In the genomic region with DNA sequence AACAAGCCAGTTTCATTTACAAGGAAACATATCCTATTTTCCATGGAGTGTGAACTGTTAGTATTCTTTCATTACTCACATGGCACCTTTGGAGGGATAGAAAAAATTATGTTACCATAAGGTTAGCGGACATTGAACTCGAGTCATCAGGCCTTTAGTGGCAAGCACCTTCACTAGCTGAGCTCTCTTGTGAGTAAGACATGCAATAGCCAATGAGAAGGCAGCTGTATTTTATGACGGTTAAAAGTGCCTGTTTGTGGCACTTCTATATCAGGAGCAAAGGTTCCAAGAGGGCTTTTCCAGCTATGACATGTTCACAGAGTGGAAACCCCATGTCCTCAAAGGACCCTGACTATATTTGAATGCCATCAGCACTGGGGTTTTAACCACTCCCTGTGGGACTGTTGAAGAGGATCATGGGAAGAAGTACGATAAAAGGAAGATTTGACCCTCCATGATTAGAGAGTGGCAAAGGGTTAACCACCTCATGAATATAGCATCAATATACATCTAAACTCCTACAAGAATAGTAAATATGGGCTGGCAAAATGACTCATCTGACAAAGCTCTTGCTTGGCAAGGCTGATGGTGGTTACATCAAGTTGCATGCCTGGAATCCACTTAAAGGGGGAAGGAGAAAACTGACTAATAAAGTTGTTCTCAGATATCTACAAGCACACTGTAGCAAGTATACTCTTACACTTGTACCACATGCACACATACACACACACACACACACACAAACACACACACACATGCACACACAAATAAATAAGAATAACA, we compare ENCODE assay signal across 29 mouse cellular contexts.
DNase-seq lines count a peak whose midpoint lies in the region; ATAC-seq and TF ChIP-seq lines count a peak whose summit lies in the region.
"Had no signal": no experiment of that assay in that cellular context is flagged by ENCODE, and none has a peak within 500 bp of the region (broad histone marks: within the 10 kb centered on the region; RNA-seq: fewer than 3 reads in every experiment).

No protein-coding gene starts in this region.

- in situ Hi-C loops in CH12.LX (cut with MboI; ENCODE audit: low pct_ligation_motif_present, low pct_unique_long_range_greater_than_20kb, low sequenced_read_pairs): no loop called here

- TF ChIP-seq POLR2A in CH12.LX (IDR thresholded peaks at IDR 0.05; ENCODE audit: low read depth, low read length) (no peak), myocyte (IDR thresholded peaks at IDR 0.05; ENCODE audit: insufficient read length, low read depth) (no peak)

- H3K79me2 ChIP-seq in CH12.LX (replicated peaks; ENCODE audit: control insufficient read depth, extremely low read depth, insufficient read depth, poor library complexity, severe bottlenecking) (no peaks in the 10 kb centered on the region), myocyte (ENCODE audit: control insufficient read depth, insufficient read depth) (no peaks in the 10 kb centered on the region)

- no peaks in the 10 kb centered on the region for H3K4me1 ChIP-seq in midbrain, embryonic 11.5 days (ENCODE audit: control insufficient read depth, insufficient read depth, low read length)
- no peaks in the 10 kb centered on the region for H3K4me1 ChIP-seq in midbrain, embryonic 14.5 days (ENCODE audit: control insufficient read depth, insufficient read depth, low read length)
- peaks cover 11 to 37% of the 10 kb centered on the region in 2 experiments for H3K4me1 ChIP-seq in CH12.LX (ENCODE audit: control insufficient read depth in 1 of 2, insufficient read depth in 2 of 2)
- H3K4me1 ChIP-seq: forebrain, embryonic 12.5 days; heart, embryonic 12.5 days; heart, embryonic 15.5 days had no signal

- 91% methylated on average over 4 of the region's 4 CpGs for WGBS in midbrain, embryonic 11.5 days
- WGBS in midbrain, embryonic 14.5 days: 92% methylated on average over 4 of the region's 4 CpGs

- dilution Hi-C loops in CH12.LX (cut with MboI; ENCODE audit: extremely low pct_ligation_motif_present, extremely low pct_unique_long_range_greater_than_20kb, low sequenced_read_pairs): no loop called here

- no peak; the same call in 1 of the 2 replicates for TF ChIP-seq RAD21 in CH12.LX (IDR thresholded peaks at IDR 0.05; ENCODE audit: low read depth, low read length)

- H3ac ChIP-seq in myocyte (ENCODE audit: control insufficient read depth, insufficient read length): no peak overlapping the region

- H3K36me3 ChIP-seq in midbrain, embryonic 11.5 days (ENCODE audit: control insufficient read depth, insufficient read depth, low read length): no peaks in the 10 kb centered on the region
- no peaks in the 10 kb centered on the region for H3K36me3 ChIP-seq in midbrain, embryonic 14.5 days (ENCODE audit: control insufficient read depth, insufficient read depth, low read length)
- H3K36me3 ChIP-seq in CH12.LX (replicated peaks in 1 of 2; ENCODE audit: control insufficient read depth in 1 of 2, insufficient read depth in 1 of 2, low read length in 1 of 2) (no peaks in the 10 kb centered on the region), myocyte (ENCODE audit: control insufficient read depth, insufficient read depth) (no peaks in the 10 kb centered on the region)
- H3K36me3 ChIP-seq: embryonic facial prominence, embryonic 12.5 days; embryonic facial prominence, embryonic 15.5 days; forebrain, embryonic 12.5 days; heart, embryonic 12.5 days; heart, embryonic 15.5 days had no signal

- H3K4me2 ChIP-seq in midbrain, embryonic 11.5 days: no peak overlapping the region
- H3K4me2 ChIP-seq in midbrain, embryonic 14.5 days (ENCODE audit: low read length): no peak overlapping the region
- no peak overlapping the region for H3K4me2 ChIP-seq in CH12.LX (ENCODE audit: insufficient read depth, low read depth, poor library complexity, severe bottlenecking)
- peak overlapping the region; percentile 57 for H3K4me2 ChIP-seq in myocyte (ENCODE audit: low read depth)
- H3K4me2 ChIP-seq: embryonic facial prominence, embryonic 12.5 days; embryonic facial prominence, embryonic 15.5 days; forebrain, embryonic 12.5 days; heart, embryonic 12.5 days; heart, embryonic 15.5 days; hindbrain, embryonic 14.5 days had no signal

- H3K27me3 ChIP-seq in midbrain, embryonic 11.5 days (ENCODE audit: control insufficient read depth, insufficient read depth, low read length): no peaks in the 10 kb centered on the region
- H3K27me3 ChIP-seq in midbrain, embryonic 14.5 days (ENCODE audit: control insufficient read depth, insufficient read depth, low read length): no peaks in the 10 kb centered on the region
- no peaks in the 10 kb centered on the region for H3K27me3 ChIP-seq in CH12.LX (replicated peaks)
- H3K27me3 ChIP-seq in myocyte (ENCODE audit: control insufficient read depth, insufficient read depth, insufficient read length): no peaks in the 10 kb centered on the region
- H3K27me3 ChIP-seq: embryonic facial prominence, embryonic 12.5 days; embryonic facial prominence, embryonic 15.5 days; forebrain, embryonic 12.5 days; heart, embryonic 12.5 days; heart, embryonic 15.5 days had no signal

- ATAC-seq in midbrain, embryonic 11.5 days (ENCODE audit: low FRiP score): no peak
- ATAC-seq in midbrain, embryonic 14.5 days (ENCODE audit: low FRiP score, low TSS enrichment): no peak
- ATAC-seq: forebrain, embryonic 16.5 days; hindbrain, postnatal 0 days; inflammation-experienced regulatory T-cells, adult 6 months had no signal

- H3K9me3 ChIP-seq in midbrain, embryonic 11.5 days (ENCODE audit: control insufficient read depth, low read length): no peaks in the 10 kb centered on the region
- H3K9me3 ChIP-seq in midbrain, embryonic 14.5 days (ENCODE audit: control insufficient read depth, low read length): no peaks in the 10 kb centered on the region
- H3K9me3 ChIP-seq in CH12.LX (replicated peaks; ENCODE audit: low read length): no peaks in the 10 kb centered on the region
- H3K9me3 ChIP-seq: embryonic facial prominence, embryonic 12.5 days; embryonic facial prominence, embryonic 15.5 days; forebrain, embryonic 12.5 days; heart, embryonic 12.5 days; heart, embryonic 15.5 days had no signal

- TF ChIP-seq EP300 in CH12.LX (IDR thresholded peaks at IDR 0.05; ENCODE audit: low read length): peak; percentile 40

- DNase-seq in midbrain, embryonic 11.5 days (ENCODE audit: low spot score, missing footprints): peak; percentile 47
- no peak for DNase-seq in midbrain, embryonic 14.5 days
- peak; percentile 46 for DNase-seq in CH12.LX (ENCODE audit: extremely low read depth)
- peak; percentile 17 for DNase-seq in brain, adult 2 months (ENCODE audit: low read depth, low spot score)
- no peak for DNase-seq in thymus, postnatal 14 days
- no peak for DNase-seq in right cerebral cortex, postnatal 14 days
- no peak for DNase-seq in heart, adult 9 months (ENCODE audit: low spot score in 2 of 2)
- DNase-seq: adrenal gland, postnatal 10 days; adrenal gland, postnatal 36 days; cerebellum, adult 11 months; cerebellum, adult 2 months; cerebellum, adult 9-11 months; cerebellum, postnatal 25 days; gastrocnemius, postnatal 14 days; heart, adult 11 months; heart, postnatal 10 days; heart, postnatal 36 days; kidney, adult 18-20 months had no signal

- H3K4me3 ChIP-seq in midbrain, embryonic 11.5 days (ENCODE audit: low read depth, low read length): no peak overlapping the region
- no peak overlapping the region for H3K4me3 ChIP-seq in midbrain, embryonic 14.5 days (replicated peaks; ENCODE audit: low read depth, low read length)
- no peak overlapping the region for H3K4me3 ChIP-seq in CH12.LX (replicated peaks in 1 of 3; ENCODE audit: low read depth in 2 of 3, low read length in 2 of 3, poor library complexity in 1 of 3)
- H3K4me3 ChIP-seq in myocyte: no peak overlapping the region
- H3K4me3 ChIP-seq: embryonic facial prominence, embryonic 12.5 days; embryonic facial prominence, embryonic 15.5 days; erythroblast, embryonic 14.5 days; forebrain, embryonic 12.5 days; heart, embryonic 12.5 days; heart, embryonic 15.5 days had no signal

- no peak for TF ChIP-seq CTCF in CH12.LX (conservative IDR thresholded peaks at IDR 0.05 in 1 of 2, IDR thresholded peaks at IDR 0.05 in 1 of 2; ENCODE audit: low read depth in 2 of 2, low read length in 2 of 2)

- no peak overlapping the region for H3K27ac ChIP-seq in midbrain, embryonic 11.5 days (ENCODE audit: low read depth, low read length)
- H3K27ac ChIP-seq in midbrain, embryonic 14.5 days (replicated peaks; ENCODE audit: low read depth, low read length): no peak overlapping the region
- peak overlapping the region; percentile 68 for H3K27ac ChIP-seq in CH12.LX (ENCODE audit: insufficient read depth, low read depth)
- H3K27ac ChIP-seq: embryonic facial prominence, embryonic 12.5 days; embryonic facial prominence, embryonic 15.5 days; forebrain, embryonic 12.5 days; heart, embryonic 15.5 days; hindbrain, embryonic 14.5 days; hindbrain, postnatal 0 days had no signal

- H3K9ac ChIP-seq in midbrain, embryonic 11.5 days (ENCODE audit: low read length): no peak overlapping the region
- no peak overlapping the region for H3K9ac ChIP-seq in midbrain, embryonic 14.5 days (replicated peaks; ENCODE audit: low read length)
- H3K9ac ChIP-seq in CH12.LX (ENCODE audit: insufficient read depth, low read depth): no peak overlapping the region
- H3K9ac ChIP-seq: embryonic facial prominence, embryonic 12.5 days; embryonic facial prominence, embryonic 15.5 days; forebrain, embryonic 12.5 days; heart, embryonic 12.5 days; heart, embryonic 15.5 days; hindbrain, embryonic 14.5 days had no signal

TF ChIP-seq in CH12.LX, 34 proteins besides CTCF, POLR2A, EP300 and RAD21 (continues in another document):
- TF ChIP-seq JUND (conservative IDR thresholded peaks at IDR 0.05; ENCODE audit: low read depth, low read length): no peak
- peak; percentile 79 for TF ChIP-seq ETS1 (conservative IDR thresholded peaks at IDR 0.05; ENCODE audit: low read depth, low read length)
- TF ChIP-seq ZMIZ1 (IDR thresholded peaks at IDR 0.05; ENCODE audit: low read depth, low read length): 0 out of 2 replicates have a peak, but pooled peaks have one; percentile 28
- TF ChIP-seq MAZ (IDR thresholded peaks at IDR 0.05; ENCODE audit: low read depth, low read length): no peak
- peak; percentile 53; the same call in 1 of the 2 replicates for TF ChIP-seq IRF4 (IDR thresholded peaks at IDR 0.05; ENCODE audit: low read depth, low read length)
- no peak for TF ChIP-seq POLR2AphosphoS2 (IDR thresholded peaks at IDR 0.05; ENCODE audit: low read depth, low read length)

TF ChIP-seq in myocyte, 11 proteins besides CTCF, POLR2A, EP300 and RAD21:
- TF ChIP-seq CEBPB (IDR thresholded peaks at IDR 0.05; ENCODE audit: insufficient read depth, poor library complexity, severe bottlenecking): peak; percentile 76
- no peak for TF ChIP-seq E2F4 (IDR thresholded peaks at IDR 0.05; ENCODE audit: insufficient read depth)
- TF ChIP-seq POLR2AphosphoS2 (IDR thresholded peaks at IDR 0.05; ENCODE audit: insufficient read length, low read depth): no peak

Comparison
In these comparisons a context has a peak if more than half of its experiments do, and no peak if none do; other contexts are left out.
1. DNase-seq: peak in midbrain, embryonic 11.5 days (single experiment), CH12.LX (single experiment) and brain, adult 2 months (single experiment); none in midbrain, embryonic 14.5 days (single experiment), thymus, postnatal 14 days (single experiment), right cerebral cortex, postnatal 14 days (single experiment) and heart, adult 9 months (0 of 2).